ENCODE assay signal across 22 mouse cellular contexts in genomic region chr16:14295291-14295690, GRCm38 (mm10). TPM values are rescaled to one million over a fixed set of nuclear protein-coding genes. Genes with fewer than 3 reads are reported as not detected.
A peak's percentile ranks its signal among the peaks of the same experiment; 100 is the strongest.
DNase-seq lines count a peak whose midpoint lies in the region; ATAC-seq and TF ChIP-seq lines count a peak whose summit lies in the region.
"Had no signal": no experiment of that assay in that cellular context is flagged by ENCODE, and none has a peak within 500 bp of the region (broad histone marks: within the 10 kb centered on the region; RNA-seq: fewer than 3 reads in every experiment).

No protein-coding gene starts in this region.

- H3K27ac ChIP-seq in heart, adult 2 months: no peak overlapping the region
- H3K27ac ChIP-seq in midbrain, embryonic 11.5 days (ENCODE audit: low read depth, low read length): no peak overlapping the region
- H3K27ac ChIP-seq in midbrain, embryonic 16.5 days (ENCODE audit: low read length): no peak overlapping the region
- H3K27ac ChIP-seq: embryonic facial prominence, embryonic 10.5 days; embryonic facial prominence, embryonic 12.5 days had no signal

- DNase-seq in heart, adult 11 months: peak; percentile 61
- no peak for DNase-seq in heart, adult 2 months
- peak; percentile 69 for DNase-seq in midbrain, embryonic 11.5 days (ENCODE audit: low spot score, missing footprints)
- no peak for DNase-seq in left cerebral cortex, adult 8-10 months (ENCODE audit: low spot score in 2 of 2)
- DNase-seq: adrenal gland, adult 8-10 months; adrenal gland, postnatal 14 days; adrenal gland, postnatal 36 days; B cell, adult 2 months; cerebellum, adult 11-12 months; cerebellum, adult 2 months; cerebellum, adult 9-10 months; cerebellum, postnatal 25 days had no signal

- TF ChIP-seq POLR2A in heart, adult 2 months (IDR thresholded peaks at IDR 0.05; ENCODE audit: insufficient read depth, low read depth, low read length): no peak

- H3K4me2 ChIP-seq in midbrain, embryonic 11.5 days: no peak overlapping the region
- H3K4me2 ChIP-seq in midbrain, embryonic 16.5 days (ENCODE audit: low read length): no peak overlapping the region
- H3K4me2 ChIP-seq: embryonic facial prominence, embryonic 12.5 days had no signal

- H3K4me3 ChIP-seq in heart, adult 2 months: no peak overlapping the region
- H3K4me3 ChIP-seq in midbrain, embryonic 11.5 days (ENCODE audit: low read depth, low read length): no peak overlapping the region
- no peak overlapping the region for H3K4me3 ChIP-seq in midbrain, embryonic 16.5 days (ENCODE audit: low read depth, low read length)
- H3K4me3 ChIP-seq: embryonic facial prominence, embryonic 10.5 days; embryonic facial prominence, embryonic 12.5 days had no signal

- H3K9ac ChIP-seq in heart, adult 2 months (ENCODE audit: low read depth, low read length): no peak overlapping the region
- no peak overlapping the region for H3K9ac ChIP-seq in midbrain, embryonic 11.5 days (ENCODE audit: low read length)
- no peak overlapping the region for H3K9ac ChIP-seq in midbrain, embryonic 16.5 days (ENCODE audit: low read depth, low read length)
- H3K9ac ChIP-seq: embryonic facial prominence, embryonic 12.5 days had no signal

- no peaks in the 10 kb centered on the region for H3K36me3 ChIP-seq in heart, adult 2 months (ENCODE audit: control insufficient read depth, insufficient read depth, low read length)
- peaks cover 8% of the 10 kb centered on the region; the same call in 1 of the 2 replicates for H3K36me3 ChIP-seq in midbrain, embryonic 11.5 days (ENCODE audit: control insufficient read depth, insufficient read depth, low read length)
- H3K36me3 ChIP-seq in midbrain, embryonic 16.5 days (ENCODE audit: control insufficient read depth, insufficient read depth, low read length): peaks cover 14% of the 10 kb centered on the region

- H3K4me1 ChIP-seq in heart, adult 2 months (ENCODE audit: control insufficient read depth, insufficient read depth, low read length): peaks cover 2% of the 10 kb centered on the region
- 0 out of 2 replicates have a peak, but pooled peaks cover 2% of the 10 kb centered on the region for H3K4me1 ChIP-seq in midbrain, embryonic 11.5 days (ENCODE audit: control insufficient read depth, insufficient read depth, low read length)
- H3K4me1 ChIP-seq in midbrain, embryonic 16.5 days (ENCODE audit: control insufficient read depth, insufficient read depth, low read length): peaks cover 12% of the 10 kb centered on the region

- TF ChIP-seq CTCF in heart, adult 2 months (IDR thresholded peaks at IDR 0.05): no peak

- ATAC-seq in midbrain, embryonic 11.5 days (ENCODE audit: low FRiP score): no peak
- no peak for ATAC-seq in midbrain, embryonic 16.5 days
- ATAC-seq: activated CD4-positive, CD25-positive, alpha-beta regulatory T cell, adult 4 months; CD4-positive, CD25-positive, alpha-beta regulatory T cell, adult 4 months; forebrain, embryonic 14.5 days; forebrain, embryonic 16.5 days; Patski had no signal

- WGBS in heart, adult 2 months: 71% methylated on average over 2 of the region's 2 CpGs
- 86% methylated on average over 2 of the region's 2 CpGs for whole genome bisulfite sequencing in midbrain, embryonic 11.5 days
- 97% methylated on average over 2 of the region's 2 CpGs for WGBS in midbrain, embryonic 16.5 days

- H3K9me3 ChIP-seq in midbrain, embryonic 11.5 days (ENCODE audit: control insufficient read depth, low read length): no peaks in the 10 kb centered on the region
- H3K9me3 ChIP-seq in midbrain, embryonic 16.5 days (replicated peaks; ENCODE audit: control insufficient read depth, low read length, poor library complexity, severe bottlenecking): no peaks in the 10 kb centered on the region
- H3K9me3 ChIP-seq: embryonic facial prominence, embryonic 10.5 days; embryonic facial prominence, embryonic 12.5 days; G1E had no signal

- intact Hi-C loops in heart, adult 2 months (cut with DNase I): no loop called here

- no peaks in the 10 kb centered on the region for H3K79me2 ChIP-seq in heart, adult 2 months (replicated peaks; ENCODE audit: control insufficient read depth, insufficient read depth, low read length)

- no peak for TF ChIP-seq EP300 in heart, adult 2 months (IDR thresholded peaks at IDR 0.05; ENCODE audit: insufficient read depth, low read depth, low read length)

- H3K27me3 ChIP-seq in heart, adult 2 months (ENCODE audit: control insufficient read depth, insufficient read depth, low read length): no peaks in the 10 kb centered on the region
- peaks cover 7% of the 10 kb centered on the region for H3K27me3 ChIP-seq in midbrain, embryonic 11.5 days (ENCODE audit: control insufficient read depth, insufficient read depth, low read length)
- 0 out of 2 replicates have a peak, but pooled peaks cover 2% of the 10 kb centered on the region for H3K27me3 ChIP-seq in midbrain, embryonic 16.5 days (ENCODE audit: control insufficient read depth, insufficient read depth, low read depth, low read length)
- H3K27me3 ChIP-seq: CH12.LX, Patski had no signal

RNA-seq across cellular contexts. Expression of gene Myh11, which starts 4.1 kb away (rescaled TPM):
- total RNA-seq in heart, adult 2 months (2021): 10 to 100 TPM; 31.7 to 34.4 TPM
- polyA plus RNA-seq in heart, adult 2 months (2012; rRNA removed): 16.9 and 18.3 TPM in 2 replicates
- 0.18 and 0.26 TPM in 2 replicates for polyA plus RNA-seq in midbrain, embryonic 11.5 days (2014; fragmentation: Nextera tagmentation; extraction: Ambion mirVana)
- 0.59 and 0.67 TPM in 2 replicates for polyA plus RNA-seq in midbrain, embryonic 16.5 days (2015; fragmentation: Nextera tagmentation; extraction: Ambion mirVana)
- total RNA-seq in left cerebral cortex, adult 8-10 months (2022): 1 to 10 TPM; 3.3 to 5.0 (median 4.4) TPM
- polyA plus RNA-seq: activated CD4-positive, CD25-positive, alpha-beta regulatory T cell, adult 4 months; CD4-positive, CD25-positive, alpha-beta regulatory T cell, adult 4 months had no signal

RNA-seq across cellular contexts. Expression of gene Fopnl, which starts 21.9 kb away (rescaled TPM):
- total RNA-seq in heart, adult 2 months (2021): 10 to 100 TPM; 56.8 to 63.9 TPM
- 58.9 and 102 TPM in 2 replicates for polyA plus RNA-seq in heart, adult 2 months (2012; rRNA removed)
- polyA plus RNA-seq in midbrain, embryonic 11.5 days (2014; fragmentation: Nextera tagmentation; extraction: Ambion mirVana): 174 and 194 TPM in 2 replicates
- polyA plus RNA-seq in midbrain, embryonic 16.5 days (2015; fragmentation: Nextera tagmentation; extraction: Ambion mirVana): 205 TPM in 2 replicates
- 10 to 100 TPM; 45.9 to 51.1 (median 48.2) TPM for total RNA-seq in left cerebral cortex, adult 8-10 months (2022)

Comparison
In these comparisons a context has a peak if more than half of its experiments do, and no peak if none do; other contexts are left out.
1. DNase-seq: peak in heart, adult 11 months (single experiment) and midbrain, embryonic 11.5 days (single experiment); none in heart, adult 2 months (0 of 2) and left cerebral cortex, adult 8-10 months (0 of 2).
2. RNA of gene Myh11, which starts 4.1 kb away (polyA plus RNA-seq): 16.9 to 18.3 TPM in heart, adult 2 months; 0.59 to 0.67 TPM in midbrain, embryonic 16.5 days and 0.18 to 0.26 TPM in midbrain, embryonic 11.5 days; every median in the first group is over 10 times any median in the second.